Mouse (Mus musculus): ENCODE data around the gene Mrps5. TPM values are rescaled to one million over a fixed set of nuclear protein-coding genes. Genes with fewer than 3 reads are reported as not detected.
"Not testable (repeated sequence)": the region's sequence is repeated elsewhere in the genome, so short reads cannot be mapped to it uniquely, and the experiment has no call there.

Mrps5 gene
- polyA plus RNA-seq, 1 experiment from 2014 or later = 132 TPM

- H3K36me3 ChIP-seq (ENCODE audit: control insufficient read depth, insufficient read depth, low read length) = peaks cover 48% of the 10 kb centered on the region
- H3K4me1 ChIP-seq (ENCODE audit: control insufficient read depth, insufficient read depth, low read length); H3K4me2 ChIP-seq (replicated peaks; ENCODE audit: low read depth, low read length); H3K9ac ChIP-seq (replicated peaks; ENCODE audit: low read depth, low read length); H3K27ac ChIP-seq (ENCODE audit: low read length); ATAC-seq (ENCODE audit: insufficient number of reproducible peaks, insufficient read depth, low FRiP score, low read depth); H3K27me3 ChIP-seq (ENCODE audit: control insufficient read depth, insufficient read depth, low read length); H3K9me3 ChIP-seq (ENCODE audit: control insufficient read depth, low read depth, low read length); H3K4me3 ChIP-seq (ENCODE audit: low read depth, low read length): not testable (repeated sequence)
- WGBS = 86% methylated on average over 5 of the region's 8 CpGs
These were observed 16.4 kb downstream of the Mrps5 start for GRCm38 (mm10) chr2:127603383-127603782.

- Histone ChIP-seq H3K9ac (replicated peaks; ENCODE audit: low read depth, low read length) (no peak overlapping the region), H3K27me3 (ENCODE audit: control insufficient read depth, insufficient read depth, low read length) (no peaks in the 10 kb centered on the region), H3K4me2 (replicated peaks; ENCODE audit: low read depth, low read length) (no peak overlapping the region), H3K4me3 (ENCODE audit: low read depth, low read length) (no peak overlapping the region), H3K27ac (ENCODE audit: low read length) (no peak overlapping the region), H3K4me1 (ENCODE audit: control insufficient read depth, insufficient read depth, low read length) (no peaks in the 10 kb centered on the region), H3K36me3 (ENCODE audit: control insufficient read depth, insufficient read depth, low read length) (peaks cover 36% of the 10 kb centered on the region), H3K9me3 (ENCODE audit: control insufficient read depth, low read depth, low read length) (no peaks in the 10 kb centered on the region)
- no peak for ATAC-seq (ENCODE audit: insufficient number of reproducible peaks, insufficient read depth, low FRiP score, low read depth)
- 82% methylated on average over 3 of the region's 3 CpGs for WGBS
These were observed 18.2 kb downstream of the Mrps5 start for GRCm38 (mm10) chr2:127605203-127605602.

- Histone ChIP-seq H3K9me3 (ENCODE audit: control insufficient read depth, low read depth, low read length) (no peaks in the 10 kb centered on the region), H3K4me3 (ENCODE audit: low read depth, low read length) (no peak overlapping the region), H3K36me3 (ENCODE audit: control insufficient read depth, insufficient read depth, low read length) (peaks cover 16% of the 10 kb centered on the region), H3K27ac (ENCODE audit: low read length) (no peak overlapping the region), H3K27me3 (ENCODE audit: control insufficient read depth, insufficient read depth, low read length) (no peaks in the 10 kb centered on the region), H3K4me1 (ENCODE audit: control insufficient read depth, insufficient read depth, low read length) (no peaks in the 10 kb centered on the region), H3K4me2 (replicated peaks; ENCODE audit: low read depth, low read length) (no peak overlapping the region), H3K9ac (replicated peaks; ENCODE audit: low read depth, low read length) (no peak overlapping the region)
- WGBS = 45% methylated on average over 3 of the region's 3 CpGs
- no peak for ATAC-seq (ENCODE audit: insufficient number of reproducible peaks, insufficient read depth, low FRiP score, low read depth)
These were observed 21.2 kb downstream of the Mrps5 start for GRCm38 (mm10) chr2:127608234-127608633.

- no peak; the same call in 1 of the 2 replicates for ATAC-seq (ENCODE audit: insufficient number of reproducible peaks, insufficient read depth, low FRiP score, low read depth)
- Histone ChIP-seq H3K9ac (replicated peaks; ENCODE audit: low read depth, low read length) (no peak overlapping the region), H3K27ac (ENCODE audit: low read length) (no peak overlapping the region), H3K4me3 (ENCODE audit: low read depth, low read length) (no peak overlapping the region), H3K4me2 (replicated peaks; ENCODE audit: low read depth, low read length) (no peak overlapping the region), H3K27me3 (ENCODE audit: control insufficient read depth, insufficient read depth, low read length) (no peaks in the 10 kb centered on the region), H3K4me1 (ENCODE audit: control insufficient read depth, insufficient read depth, low read length) (no peaks in the 10 kb centered on the region), H3K36me3 (ENCODE audit: control insufficient read depth, insufficient read depth, low read length) (peaks cover 14% of the 10 kb centered on the region), H3K9me3 (ENCODE audit: control insufficient read depth, low read depth, low read length) (no peaks in the 10 kb centered on the region)
- 6% methylated on average over 5 of the region's 5 CpGs for WGBS
These were observed 22.0 kb downstream of the Mrps5 start for GRCm38 (mm10) chr2:127608986-127609385.

- no peaks in the 10 kb centered on the region for H3K27me3 ChIP-seq (ENCODE audit: control insufficient read depth, insufficient read depth, low read length)
- no peak overlapping the region for H3K9ac ChIP-seq (replicated peaks; ENCODE audit: low read depth, low read length)
- H3K27ac ChIP-seq (ENCODE audit: low read length) = no peak overlapping the region
- no peak overlapping the region for H3K4me3 ChIP-seq (ENCODE audit: low read depth, low read length)
- no peak for ATAC-seq (ENCODE audit: insufficient number of reproducible peaks, insufficient read depth, low FRiP score, low read depth)
- no peaks in the 10 kb centered on the region for H3K9me3 ChIP-seq (ENCODE audit: control insufficient read depth, low read depth, low read length)
- 66% methylated on average over 4 of the region's 4 CpGs for WGBS
- H3K4me2 ChIP-seq (replicated peaks; ENCODE audit: low read depth, low read length) = no peak overlapping the region
- no peaks in the 10 kb centered on the region for H3K36me3 ChIP-seq (ENCODE audit: control insufficient read depth, insufficient read depth, low read length)
- H3K4me1 ChIP-seq (ENCODE audit: control insufficient read depth, insufficient read depth, low read length) = no peaks in the 10 kb centered on the region
These were observed 24.4 kb downstream of the Mrps5 start for GRCm38 (mm10) chr2:127611386-127611785.

GRCm38 (mm10) chr2:127612288-127612687, 25.3 kb downstream of the Mrps5 start:
- Histone ChIP-seq H3K9me3 (ENCODE audit: control insufficient read depth, low read depth, low read length) (no peaks in the 10 kb centered on the region), H3K4me3 (ENCODE audit: low read depth, low read length) (no peak overlapping the region), H3K9ac (replicated peaks; ENCODE audit: low read depth, low read length) (no peak overlapping the region), H3K4me1 (ENCODE audit: control insufficient read depth, insufficient read depth, low read length) (no peaks in the 10 kb centered on the region), H3K36me3 (ENCODE audit: control insufficient read depth, insufficient read depth, low read length) (no peaks in the 10 kb centered on the region), H3K4me2 (replicated peaks; ENCODE audit: low read depth, low read length) (no peak overlapping the region), H3K27ac (ENCODE audit: low read length) (no peak overlapping the region), H3K27me3 (ENCODE audit: control insufficient read depth, insufficient read depth, low read length) (no peaks in the 10 kb centered on the region)
- no peak for ATAC-seq (ENCODE audit: insufficient number of reproducible peaks, insufficient read depth, low FRiP score, low read depth)
- 93% methylated on average over 4 of the region's 4 CpGs for WGBS

GRCm38 (mm10) chr2:127619311-127619710, 32.3 kb downstream of the Mrps5 start:
- Histone ChIP-seq H3K4me2 (replicated peaks; ENCODE audit: low read depth, low read length) (no peak overlapping the region), H3K9me3 (ENCODE audit: control insufficient read depth, low read depth, low read length) (no peaks in the 10 kb centered on the region), H3K9ac (replicated peaks; ENCODE audit: low read depth, low read length) (no peak overlapping the region), H3K4me3 (ENCODE audit: low read depth, low read length) (no peak overlapping the region), H3K27ac (ENCODE audit: low read length) (no peak overlapping the region), H3K4me1 (ENCODE audit: control insufficient read depth, insufficient read depth, low read length) (no peaks in the 10 kb centered on the region), H3K27me3 (ENCODE audit: control insufficient read depth, insufficient read depth, low read length) (no peaks in the 10 kb centered on the region), H3K36me3 (ENCODE audit: control insufficient read depth, insufficient read depth, low read length) (no peaks in the 10 kb centered on the region)
- no peak for ATAC-seq (ENCODE audit: insufficient number of reproducible peaks, insufficient read depth, low FRiP score, low read depth)
- WGBS = 81% methylated on average over 3 of the region's 3 CpGs

- 48% methylated on average over 3 of the region's 3 CpGs for WGBS
- H3K9me3 ChIP-seq (ENCODE audit: control insufficient read depth, low read depth, low read length) = no peaks in the 10 kb centered on the region
- H3K36me3 ChIP-seq (ENCODE audit: control insufficient read depth, insufficient read depth, low read length) = no peaks in the 10 kb centered on the region
- no peak overlapping the region for H3K9ac ChIP-seq (replicated peaks; ENCODE audit: low read depth, low read length)
- no peak overlapping the region for H3K4me3 ChIP-seq (ENCODE audit: low read depth, low read length)
- no peak for ATAC-seq (ENCODE audit: insufficient number of reproducible peaks, insufficient read depth, low FRiP score, low read depth)
- no peaks in the 10 kb centered on the region for H3K4me1 ChIP-seq (ENCODE audit: control insufficient read depth, insufficient read depth, low read length)
- H3K27me3 ChIP-seq (ENCODE audit: control insufficient read depth, insufficient read depth, low read length) = no peaks in the 10 kb centered on the region
- H3K4me2 ChIP-seq (replicated peaks; ENCODE audit: low read depth, low read length) = no peak overlapping the region
- no peak overlapping the region for H3K27ac ChIP-seq (ENCODE audit: low read length)
These were observed 35.0 kb downstream of the Mrps5 start for GRCm38 (mm10) chr2:127622065-127622464.

GRCm38 (mm10) chr2:127624786-127625185, 37.8 kb downstream of the Mrps5 start:
- Histone ChIP-seq H3K27ac (ENCODE audit: low read length) (no peak overlapping the region), H3K4me3 (ENCODE audit: low read depth, low read length) (no peak overlapping the region), H3K36me3 (ENCODE audit: control insufficient read depth, insufficient read depth, low read length) (no peaks in the 10 kb centered on the region), H3K4me2 (replicated peaks; ENCODE audit: low read depth, low read length) (no peak overlapping the region), H3K9me3 (ENCODE audit: control insufficient read depth, low read depth, low read length) (no peaks in the 10 kb centered on the region), H3K4me1 (ENCODE audit: control insufficient read depth, insufficient read depth, low read length) (no peaks in the 10 kb centered on the region), H3K9ac (replicated peaks; ENCODE audit: low read depth, low read length) (no peak overlapping the region), H3K27me3 (ENCODE audit: control insufficient read depth, insufficient read depth, low read length) (no peaks in the 10 kb centered on the region)
- ATAC-seq (ENCODE audit: insufficient number of reproducible peaks, insufficient read depth, low FRiP score, low read depth) = no peak
- 96% methylated on average over 2 of the region's 2 CpGs for WGBS

All from stomach, embryonic 14.5 days (tissue).